ENCODE assay signal across 12 mouse cellular contexts in genomic region chr16:51915034-51915928, GRCm38 (mm10).
DNase-seq lines count a peak whose midpoint lies in the region; ATAC-seq and TF ChIP-seq lines count a peak whose summit lies in the region.
"Had no signal": no experiment of that assay in that cellular context is flagged by ENCODE, and none has a peak within 500 bp of the region (broad histone marks: within the 10 kb centered on the region; RNA-seq: fewer than 3 reads in every experiment).

No protein-coding gene starts in this region.

- 41% methylated on average over 17 of the region's 17 CpGs for WGBS in embryonic facial prominence, embryonic 10.5 days
- WGBS in hindbrain, embryonic 10.5 days, result 62% methylated on average over 17 of the region's 17 CpGs
- 37% methylated on average over 17 of the region's 17 CpGs for WGBS in midbrain, embryonic 12.5 days

- in situ Hi-C loops in ES-E14 (cut with MboI; ENCODE audit: low sequenced_read_pairs in 2 of 2, unreplicated experiment in 2 of 2), result no loop called here

- H3K9ac ChIP-seq in ES-E14 (ENCODE audit: insufficient read depth, low read depth, low read length, poor library complexity, severe bottlenecking), result no peak overlapping the region
- no peak overlapping the region for H3K9ac ChIP-seq in midbrain, embryonic 12.5 days (replicated peaks)

- ATAC-seq in midbrain, embryonic 12.5 days (ENCODE audit: low FRiP score, low read depth), result peak; percentile 84
- ATAC-seq: intestine, embryonic 16.5 days had no signal

- H3K36me3 ChIP-seq in ES-E14 (ENCODE audit: control insufficient read depth, insufficient read depth, low read length, poor library complexity, severe bottlenecking), result no peaks in the 10 kb centered on the region
- no peaks in the 10 kb centered on the region for H3K36me3 ChIP-seq in embryonic facial prominence, embryonic 10.5 days (replicated peaks)
- no peaks in the 10 kb centered on the region for H3K36me3 ChIP-seq in hindbrain, embryonic 10.5 days
- no peaks in the 10 kb centered on the region for H3K36me3 ChIP-seq in midbrain, embryonic 12.5 days

- no peaks in the 10 kb centered on the region for H3K9me3 ChIP-seq in ES-E14 (ENCODE audit: control insufficient read depth, insufficient read depth, low read depth, low read length)
- H3K9me3 ChIP-seq in embryonic facial prominence, embryonic 10.5 days, result no peaks in the 10 kb centered on the region
- H3K9me3 ChIP-seq in hindbrain, embryonic 10.5 days, result no peaks in the 10 kb centered on the region
- no peaks in the 10 kb centered on the region for H3K9me3 ChIP-seq in midbrain, embryonic 12.5 days

- no peak for DNase-seq in ES-E14 (ENCODE audit: low read depth, low spot score)
- peak; percentile 29 for DNase-seq in embryonic facial prominence, embryonic 10.5 days (ENCODE audit: low spot score)
- peak; percentile 34 for DNase-seq in hindbrain, embryonic 10.5 days (ENCODE audit: low spot score)
- no peak for DNase-seq in spleen, postnatal 14 days (ENCODE audit: low spot score in 2 of 2)
- DNase-seq in Muller cell, postnatal 12 days (ENCODE audit: inconsistent ontology term), result no peak
- DNase-seq in heart, postnatal 10 days, result no peak
- DNase-seq in cerebellum, postnatal 25 days, result no peak
- DNase-seq: liver had no signal

- H3K27ac ChIP-seq in ES-E14 (ENCODE audit: insufficient read depth, low read depth, low read length, poor library complexity, severe bottlenecking), result no peak overlapping the region
- no peak overlapping the region for H3K27ac ChIP-seq in embryonic facial prominence, embryonic 10.5 days (replicated peaks)
- H3K27ac ChIP-seq in hindbrain, embryonic 10.5 days, result peak overlapping the region; percentile 67
- H3K27ac ChIP-seq in midbrain, embryonic 12.5 days (replicated peaks), result peak overlapping the region; percentile 64
- H3K27ac ChIP-seq: stomach, postnatal 0 days had no signal

- no peak overlapping the region for H3K4me3 ChIP-seq in ES-E14 (ENCODE audit: insufficient read depth in 1 of 2, low read depth in 1 of 2, low read length in 2 of 2, poor library complexity in 1 of 2, severe bottlenecking in 1 of 2)
- H3K4me3 ChIP-seq in embryonic facial prominence, embryonic 10.5 days, result no peak overlapping the region
- H3K4me3 ChIP-seq in hindbrain, embryonic 10.5 days, result no peak overlapping the region
- no peak overlapping the region for H3K4me3 ChIP-seq in midbrain, embryonic 12.5 days
- H3K4me3 ChIP-seq: erythroblast, embryonic 14.5 days had no signal

- intact Hi-C loops in heart, postnatal 10 days (cut with DNase I), result no loop called here

- H3K4me2 ChIP-seq in midbrain, embryonic 12.5 days (replicated peaks), result peak overlapping the region; percentile 36

- no peaks in the 10 kb centered on the region for H3K27me3 ChIP-seq in embryonic facial prominence, embryonic 10.5 days (replicated peaks; ENCODE audit: low read depth, poor library complexity, severe bottlenecking)
- no peaks in the 10 kb centered on the region for H3K27me3 ChIP-seq in hindbrain, embryonic 10.5 days (ENCODE audit: insufficient read depth, poor library complexity, severe bottlenecking)
- no peaks in the 10 kb centered on the region for H3K27me3 ChIP-seq in midbrain, embryonic 12.5 days

- H3K4me1 ChIP-seq in ES-E14 (ENCODE audit: control insufficient read depth in 2 of 2, insufficient read depth in 2 of 2, low read length in 2 of 2, poor library complexity in 1 of 2), result no peaks in the 10 kb centered on the region
- H3K4me1 ChIP-seq in embryonic facial prominence, embryonic 10.5 days, result peaks cover 21% of the 10 kb centered on the region
- H3K4me1 ChIP-seq in hindbrain, embryonic 10.5 days (replicated peaks), result peaks cover 17% of the 10 kb centered on the region; the same call in 1 of the 2 replicates
- peaks cover 20% of the 10 kb centered on the region for H3K4me1 ChIP-seq in midbrain, embryonic 12.5 days

TF ChIP-seq in ES-E14, 5 proteins besides CTCF, POLR2A, EP300 and RAD21:
- TF ChIP-seq HCFC1 (IDR thresholded peaks at IDR 0.05; ENCODE audit: borderline replicate concordance, insufficient read depth, low read length) (no peak), ZNF384 (IDR thresholded peaks at IDR 0.05; ENCODE audit: low read depth, low read length) (peak; percentile 73), MAFK (IDR thresholded peaks at IDR 0.05; ENCODE audit: insufficient read depth, low read depth, low read length) (no peak), ZC3H11A (IDR thresholded peaks at IDR 0.05; ENCODE audit: borderline replicate concordance, low read depth, low read length) (no peak), CHD2 (IDR thresholded peaks at IDR 0.05; ENCODE audit: low read depth, low read length) (no peak)
TF ChIP-seq in ES-E14: peak in this region for 1.

Comparison
In these comparisons a context has a peak if more than half of its experiments do, and no peak if none do; other contexts are left out.
1. DNase-seq: peak in embryonic facial prominence, embryonic 10.5 days (single experiment) and hindbrain, embryonic 10.5 days (single experiment); none in ES-E14 (single experiment), spleen, postnatal 14 days (0 of 2), Muller cell, postnatal 12 days (single experiment), heart, postnatal 10 days (0 of 2) and cerebellum, postnatal 25 days (0 of 2).
2. H3K27ac ChIP-seq: peak in hindbrain, embryonic 10.5 days (single experiment) and midbrain, embryonic 12.5 days (single experiment); none in ES-E14 (single experiment) and embryonic facial prominence, embryonic 10.5 days (single experiment).